Mouse (Mus musculus): ENCODE data around the gene Myb. TPM values are rescaled to one million over a fixed set of nuclear protein-coding genes. Genes with fewer than 3 reads are reported as not detected.
A peak's percentile ranks its signal among the peaks of the same experiment; 100 is the strongest.

Gene Myb
- polyA plus RNA-seq, 1 experiment from 2014 or later: 2.0 TPM

DNA sequence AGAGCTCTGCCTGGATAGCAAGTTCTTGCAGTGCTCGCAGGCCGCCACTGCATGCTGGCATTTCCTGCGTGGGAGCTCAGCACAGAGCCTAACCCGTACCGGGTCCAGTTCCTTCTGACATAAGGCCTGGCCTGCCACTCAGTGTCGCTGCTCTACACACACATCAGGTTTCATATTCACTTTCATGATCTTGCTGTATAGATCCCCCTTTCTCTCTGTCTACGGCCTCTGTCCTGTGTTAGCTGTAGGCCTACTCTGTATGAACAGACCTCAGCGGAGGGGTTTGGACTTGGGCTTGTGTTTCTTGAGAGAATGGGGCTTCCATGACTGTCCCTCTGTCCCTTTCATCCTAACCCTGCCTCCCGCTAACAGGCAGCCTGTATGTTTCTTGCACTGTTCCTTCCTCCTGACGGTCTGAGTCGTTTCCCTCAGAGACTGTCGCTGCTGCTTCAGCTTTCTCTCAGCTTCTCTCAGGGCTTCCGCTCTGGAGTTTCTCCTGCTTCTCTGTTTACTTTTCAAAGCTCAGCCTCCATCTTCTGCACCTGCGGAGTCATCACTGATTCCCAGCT lies 83.5 kb downstream of the Myb start:
- ATAC-seq (ENCODE audit: low FRiP score, low TSS enrichment) (no peak), DNase-seq (ENCODE audit: low spot score) (no peak)
- 62% methylated on average over 14 of the region's 14 CpGs for WGBS
- Histone ChIP-seq H3K4me3 (ENCODE audit: low read depth, low read length) (no peak overlapping the region), H3K9ac (ENCODE audit: low read length) (no peak overlapping the region), H3K36me3 (ENCODE audit: control insufficient read depth, insufficient read depth, low read length) (no peaks in the 10 kb centered on the region), H3K27me3 (ENCODE audit: control insufficient read depth, insufficient read depth, low read length) (no peaks in the 10 kb centered on the region), H3K4me1 (replicated peaks; ENCODE audit: control insufficient read depth, insufficient read depth) (no peaks in the 10 kb centered on the region), H3K27ac (replicated peaks) (0 out of 2 replicates have a peak overlapping the region, but pooled peaks have one; percentile 4), H3K4me2 (replicated peaks; ENCODE audit: low read depth) (no peak overlapping the region), H3K9me3 (ENCODE audit: control insufficient read depth, low read length) (no peaks in the 10 kb centered on the region)
- TF ChIP-seq CTCF (IDR thresholded peaks at IDR 0.05; ENCODE audit: low read depth) (no peak), EP300 (optimal IDR thresholded peaks at IDR 0.05) (no peak)

DNA sequence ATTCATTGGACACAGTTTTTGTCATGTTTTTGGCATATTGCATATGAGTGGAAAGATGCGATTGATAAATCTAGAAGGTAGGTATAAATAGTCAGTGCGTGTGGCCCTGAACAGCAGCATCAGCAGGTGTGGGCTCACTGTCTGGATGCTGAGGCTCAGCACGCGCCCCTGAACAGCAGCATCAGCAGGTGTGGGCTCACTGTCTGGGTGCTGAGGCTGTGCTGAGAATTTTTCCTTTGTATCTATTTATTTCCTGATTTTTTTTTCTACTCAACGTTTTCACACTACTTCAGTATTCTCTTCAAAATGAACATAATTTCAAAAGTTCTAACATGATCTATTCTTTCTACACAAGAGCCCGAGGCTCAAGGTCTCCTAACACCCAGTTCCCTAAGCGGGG lies 84.1 kb downstream of the Myb start:
- H3K9me3 ChIP-seq (ENCODE audit: control insufficient read depth, low read length): no peaks in the 10 kb centered on the region
- ATAC-seq (ENCODE audit: low FRiP score, low TSS enrichment) (no peak), DNase-seq (ENCODE audit: low spot score) (no peak)
- no peak for TF ChIP-seq CTCF (IDR thresholded peaks at IDR 0.05; ENCODE audit: low read depth)
- no peak overlapping the region for H3K9ac ChIP-seq (ENCODE audit: low read length)
- H3K4me1 ChIP-seq (replicated peaks; ENCODE audit: control insufficient read depth, insufficient read depth): no peaks in the 10 kb centered on the region
- H3K4me2 ChIP-seq (replicated peaks; ENCODE audit: low read depth): no peak overlapping the region
- H3K36me3 ChIP-seq (ENCODE audit: control insufficient read depth, insufficient read depth, low read length): no peaks in the 10 kb centered on the region
- 89% methylated on average over 7 of the region's 7 CpGs for WGBS
- H3K27ac ChIP-seq (replicated peaks): no peak overlapping the region
- no peaks in the 10 kb centered on the region for H3K27me3 ChIP-seq (ENCODE audit: control insufficient read depth, insufficient read depth, low read length)
- H3K4me3 ChIP-seq (ENCODE audit: low read depth, low read length): no peak overlapping the region

DNA sequence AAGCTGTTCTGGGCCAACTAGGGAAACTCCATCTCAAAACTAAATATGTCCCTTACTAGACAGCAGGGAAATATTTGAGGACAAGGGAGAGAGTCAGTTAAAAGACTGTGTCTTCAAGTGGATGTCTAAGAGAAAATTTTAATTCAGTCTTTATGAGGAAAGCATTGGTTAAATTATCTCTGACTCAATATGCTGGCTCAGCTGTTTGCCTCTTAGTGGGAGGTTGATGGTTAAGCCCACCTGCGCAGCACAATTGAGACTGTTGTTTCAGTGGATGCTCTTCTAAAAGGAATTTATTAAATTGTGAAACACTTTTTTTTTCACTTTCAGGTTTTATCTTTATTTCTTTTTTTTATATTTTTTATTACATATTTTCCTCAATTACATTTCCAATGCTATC lies 84.6 kb downstream of the Myb start:
- TF ChIP-seq EP300 (optimal IDR thresholded peaks at IDR 0.05) (no peak), CTCF (IDR thresholded peaks at IDR 0.05; ENCODE audit: low read depth) (no peak)
- Histone ChIP-seq H3K9ac (ENCODE audit: low read length) (no peak overlapping the region), H3K9me3 (ENCODE audit: control insufficient read depth, low read length) (no peaks in the 10 kb centered on the region), H3K36me3 (ENCODE audit: control insufficient read depth, insufficient read depth, low read length) (no peaks in the 10 kb centered on the region), H3K4me2 (replicated peaks; ENCODE audit: low read depth) (no peak overlapping the region), H3K4me3 (ENCODE audit: low read depth, low read length) (no peak overlapping the region), H3K27me3 (ENCODE audit: control insufficient read depth, insufficient read depth, low read length) (no peaks in the 10 kb centered on the region), H3K4me1 (replicated peaks; ENCODE audit: control insufficient read depth, insufficient read depth) (no peaks in the 10 kb centered on the region), H3K27ac (replicated peaks) (no peak overlapping the region)
- DNase-seq (ENCODE audit: low spot score): no peak
- ATAC-seq (ENCODE audit: low FRiP score, low TSS enrichment): no peak
- WGBS: 96% methylated on average over 1 of the region's 1 CpGs

Other genes with a start within 250 kb of the Myb start
- gene Ahi1, start 208.4 kb downstream of the Myb start, polyA plus RNA-seq (2015; fragmentation: Nextera tagmentation; extraction: Ambion mirVana): 4.2 and 4.5 TPM in 2 replicates
- gene Hbs1l, start 135.0 kb upstream of the Myb start, polyA plus RNA-seq (2015; fragmentation: Nextera tagmentation; extraction: Ambion mirVana): 42.7 and 44.8 TPM in 2 replicates
- 0.05 and 0.38 TPM in 2 replicates for gene Aldh8a1, start 216.3 kb upstream of the Myb start, polyA plus RNA-seq (2015; fragmentation: Nextera tagmentation; extraction: Ambion mirVana)